Mouse (Mus musculus): ENCODE measurements around the gene Mtmr10. TPM values are rescaled to one million over a fixed set of nuclear protein-coding genes. Genes with fewer than 3 reads are reported as not detected.

Mtmr10 gene
- polyA plus RNA-seq, 1 experiment from 2014 or later, result 17.7 TPM

- no peak for ATAC-seq (ENCODE audit: low read depth)
- Histone ChIP-seq H3K36me3 (ENCODE audit: control insufficient read depth, insufficient read depth, low read length) (no peaks in the 10 kb centered on the region), H3K4me2 (ENCODE audit: low read depth, low read length) (no peak overlapping the region), H3K4me3 (ENCODE audit: low read depth, low read length) (no peak overlapping the region), H3K27me3 (ENCODE audit: control insufficient read depth, insufficient read depth, low read length) (no peaks in the 10 kb centered on the region), H3K27ac (ENCODE audit: low read depth, low read length) (no peak overlapping the region), H3K4me1 (ENCODE audit: control insufficient read depth, insufficient read depth, low read length) (no peaks in the 10 kb centered on the region), H3K9me3 (ENCODE audit: control insufficient read depth, low read length) (no peaks in the 10 kb centered on the region), H3K9ac (replicated peaks; ENCODE audit: low read depth, low read length) (no peak overlapping the region)
- 65% methylated on average over 3 of the region's 3 CpGs for WGBS
Measured at GRCm38 (mm10) chr7:64279548-64279947, 7.9 kb upstream of the Mtmr10 start.

GRCm38 (mm10) chr7:64286566-64286965, 887 bp upstream of the Mtmr10 start:
- Histone ChIP-seq H3K9me3 (ENCODE audit: control insufficient read depth, low read length) (no peaks in the 10 kb centered on the region), H3K9ac (replicated peaks; ENCODE audit: low read depth, low read length) (no peak overlapping the region), H3K4me3 (ENCODE audit: low read depth, low read length) (no peak overlapping the region), H3K27ac (ENCODE audit: low read depth, low read length) (no peak overlapping the region), H3K27me3 (ENCODE audit: control insufficient read depth, insufficient read depth, low read length) (no peaks in the 10 kb centered on the region), H3K4me2 (ENCODE audit: low read depth, low read length) (peak overlapping the region; percentile 57; the same call in 1 of the 2 replicates), H3K36me3 (ENCODE audit: control insufficient read depth, insufficient read depth, low read length) (no peaks in the 10 kb centered on the region), H3K4me1 (ENCODE audit: control insufficient read depth, insufficient read depth, low read length) (0 out of 2 replicates have a peak, but pooled peaks cover 4% of the 10 kb centered on the region)
- ATAC-seq (ENCODE audit: low read depth), result no peak

- Histone ChIP-seq H3K27ac (ENCODE audit: low read depth, low read length) (no peak overlapping the region), H3K4me1 (ENCODE audit: control insufficient read depth, insufficient read depth, low read length) (0 out of 2 replicates have a peak, but pooled peaks cover 4% of the 10 kb centered on the region), H3K9me3 (ENCODE audit: control insufficient read depth, low read length) (no peaks in the 10 kb centered on the region), H3K27me3 (ENCODE audit: control insufficient read depth, insufficient read depth, low read length) (no peaks in the 10 kb centered on the region), H3K36me3 (ENCODE audit: control insufficient read depth, insufficient read depth, low read length) (no peaks in the 10 kb centered on the region; the same call in 1 of the 2 replicates), H3K4me2 (ENCODE audit: low read depth, low read length) (no peak overlapping the region; the same call in 1 of the 2 replicates), H3K9ac (replicated peaks; ENCODE audit: low read depth, low read length) (no peak overlapping the region), H3K4me3 (ENCODE audit: low read depth, low read length) (no peak overlapping the region)
- ATAC-seq (ENCODE audit: low read depth), result no peak
- 92% methylated on average over 7 of the region's 7 CpGs for WGBS
Measured at GRCm38 (mm10) chr7:64289416-64289815, 2.0 kb downstream of the Mtmr10 start.

- no peaks in the 10 kb centered on the region for H3K9me3 ChIP-seq (ENCODE audit: control insufficient read depth, low read length)
- no peaks in the 10 kb centered on the region; the same call in 1 of the 2 replicates for H3K36me3 ChIP-seq (ENCODE audit: control insufficient read depth, insufficient read depth, low read length)
- no peaks in the 10 kb centered on the region for H3K27me3 ChIP-seq (ENCODE audit: control insufficient read depth, insufficient read depth, low read length)
- H3K9ac ChIP-seq (replicated peaks; ENCODE audit: low read depth, low read length), result no peak overlapping the region
- no peak for ATAC-seq (ENCODE audit: low read depth)
- 90% methylated on average over 6 of the region's 6 CpGs for WGBS
- H3K4me2 ChIP-seq (ENCODE audit: low read depth, low read length), result no peak overlapping the region
- 0 out of 2 replicates have a peak, but pooled peaks cover 4% of the 10 kb centered on the region for H3K4me1 ChIP-seq (ENCODE audit: control insufficient read depth, insufficient read depth, low read length)
- H3K4me3 ChIP-seq (ENCODE audit: low read depth, low read length), result no peak overlapping the region
- H3K27ac ChIP-seq (ENCODE audit: low read depth, low read length), result no peak overlapping the region
Measured at GRCm38 (mm10) chr7:64290431-64290830, 3.0 kb downstream of the Mtmr10 start.

- no peak overlapping the region for H3K9ac ChIP-seq (replicated peaks; ENCODE audit: low read depth, low read length)
- 96% methylated on average over 10 of the region's 10 CpGs for WGBS
- 0 out of 2 replicates have a peak, but pooled peaks cover 4% of the 10 kb centered on the region for H3K4me1 ChIP-seq (ENCODE audit: control insufficient read depth, insufficient read depth, low read length)
- H3K27ac ChIP-seq (ENCODE audit: low read depth, low read length), result no peak overlapping the region
- no peaks in the 10 kb centered on the region for H3K9me3 ChIP-seq (ENCODE audit: control insufficient read depth, low read length)
- H3K36me3 ChIP-seq (ENCODE audit: control insufficient read depth, insufficient read depth, low read length), result no peaks in the 10 kb centered on the region; the same call in 1 of the 2 replicates
- no peaks in the 10 kb centered on the region for H3K27me3 ChIP-seq (ENCODE audit: control insufficient read depth, insufficient read depth, low read length)
- no peak overlapping the region for H3K4me3 ChIP-seq (ENCODE audit: low read depth, low read length)
- no peak for ATAC-seq (ENCODE audit: low read depth)
- no peak overlapping the region for H3K4me2 ChIP-seq (ENCODE audit: low read depth, low read length)
Measured at GRCm38 (mm10) chr7:64291722-64292121, 4.3 kb downstream of the Mtmr10 start.

- no peaks in the 10 kb centered on the region for H3K27me3 ChIP-seq (ENCODE audit: control insufficient read depth, insufficient read depth, low read length)
- 42% methylated on average over 5 of the region's 5 CpGs for WGBS
- no peak overlapping the region for H3K27ac ChIP-seq (ENCODE audit: low read depth, low read length)
- no peak for ATAC-seq (ENCODE audit: low read depth)
- H3K4me1 ChIP-seq (ENCODE audit: control insufficient read depth, insufficient read depth, low read length), result no peaks in the 10 kb centered on the region
- H3K4me3 ChIP-seq (ENCODE audit: low read depth, low read length), result no peak overlapping the region
- no peak overlapping the region for H3K9ac ChIP-seq (replicated peaks; ENCODE audit: low read depth, low read length)
- H3K36me3 ChIP-seq (ENCODE audit: control insufficient read depth, insufficient read depth, low read length), result peaks cover 2% of the 10 kb centered on the region; the same call in 1 of the 2 replicates
- no peak overlapping the region for H3K4me2 ChIP-seq (ENCODE audit: low read depth, low read length)
- no peaks in the 10 kb centered on the region for H3K9me3 ChIP-seq (ENCODE audit: control insufficient read depth, low read length)
Measured at GRCm38 (mm10) chr7:64296286-64297010, 9.0 kb downstream of the Mtmr10 start.

GRCm38 (mm10) chr7:64310241-64310640, 22.8 kb downstream of the Mtmr10 start:
- Histone ChIP-seq H3K9me3 (ENCODE audit: control insufficient read depth, low read length) (no peaks in the 10 kb centered on the region), H3K36me3 (ENCODE audit: control insufficient read depth, insufficient read depth, low read length) (0 out of 2 replicates have a peak, but pooled peaks cover 6% of the 10 kb centered on the region), H3K4me3 (ENCODE audit: low read depth, low read length) (no peak overlapping the region), H3K27ac (ENCODE audit: low read depth, low read length) (peak overlapping the region; percentile 57; the same call in 1 of the 2 replicates), H3K4me2 (ENCODE audit: low read depth, low read length) (no peak overlapping the region), H3K9ac (replicated peaks; ENCODE audit: low read depth, low read length) (no peak overlapping the region), H3K27me3 (ENCODE audit: control insufficient read depth, insufficient read depth, low read length) (no peaks in the 10 kb centered on the region), H3K4me1 (ENCODE audit: control insufficient read depth, insufficient read depth, low read length) (no peaks in the 10 kb centered on the region)
- peak; percentile 24; the same call in 1 of the 2 replicates for ATAC-seq (ENCODE audit: low read depth)
- whole genome bisulfite sequencing, result 33% methylated on average over 7 of the region's 7 CpGs

- Histone ChIP-seq H3K4me2 (ENCODE audit: low read depth, low read length) (no peak overlapping the region), H3K9ac (replicated peaks; ENCODE audit: low read depth, low read length) (no peak overlapping the region), H3K9me3 (ENCODE audit: control insufficient read depth, low read length) (no peaks in the 10 kb centered on the region), H3K36me3 (ENCODE audit: control insufficient read depth, insufficient read depth, low read length) (peaks cover 7% of the 10 kb centered on the region; the same call in 1 of the 2 replicates), H3K27ac (ENCODE audit: low read depth, low read length) (0 out of 2 replicates have a peak overlapping the region, but pooled peaks have one; percentile 39), H3K27me3 (ENCODE audit: control insufficient read depth, insufficient read depth, low read length) (no peaks in the 10 kb centered on the region), H3K4me1 (ENCODE audit: control insufficient read depth, insufficient read depth, low read length) (no peaks in the 10 kb centered on the region), H3K4me3 (ENCODE audit: low read depth, low read length) (no peak overlapping the region)
- ATAC-seq (ENCODE audit: low read depth), result peak; percentile 69; the same call in 1 of the 2 replicates
- WGBS, result 15% methylated on average over 2 of the region's 2 CpGs
Measured at GRCm38 (mm10) chr7:64310756-64311155, 23.3 kb downstream of the Mtmr10 start.

GRCm38 (mm10) chr7:64312811-64313210, 25.4 kb downstream of the Mtmr10 start:
- Histone ChIP-seq H3K36me3 (ENCODE audit: control insufficient read depth, insufficient read depth, low read length) (peaks cover 16% of the 10 kb centered on the region), H3K27ac (ENCODE audit: low read depth, low read length) (no peak overlapping the region), H3K4me2 (ENCODE audit: low read depth, low read length) (no peak overlapping the region), H3K9me3 (ENCODE audit: control insufficient read depth, low read length) (no peaks in the 10 kb centered on the region), H3K4me3 (ENCODE audit: low read depth, low read length) (no peak overlapping the region), H3K27me3 (ENCODE audit: control insufficient read depth, insufficient read depth, low read length) (no peaks in the 10 kb centered on the region), H3K9ac (replicated peaks; ENCODE audit: low read depth, low read length) (no peak overlapping the region), H3K4me1 (ENCODE audit: control insufficient read depth, insufficient read depth, low read length) (no peaks in the 10 kb centered on the region)
- no peak for ATAC-seq (ENCODE audit: low read depth)
- WGBS, result 91% methylated on average over 7 of the region's 7 CpGs
